Mouse (Mus musculus): ENCODE data around the gene Dhx16. TPM values are rescaled to one million over a fixed set of nuclear protein-coding genes. Genes with fewer than 3 reads are reported as not detected.
"Not testable (repeated sequence)": the region's sequence is repeated elsewhere in the genome, so short reads cannot be mapped to it uniquely, and the experiment has no call there.

Gene Dhx16
- total RNA-seq, 4 experiments from 2014 or later, result 13.5 to 16.8 (median 16.0) TPM

DNA sequence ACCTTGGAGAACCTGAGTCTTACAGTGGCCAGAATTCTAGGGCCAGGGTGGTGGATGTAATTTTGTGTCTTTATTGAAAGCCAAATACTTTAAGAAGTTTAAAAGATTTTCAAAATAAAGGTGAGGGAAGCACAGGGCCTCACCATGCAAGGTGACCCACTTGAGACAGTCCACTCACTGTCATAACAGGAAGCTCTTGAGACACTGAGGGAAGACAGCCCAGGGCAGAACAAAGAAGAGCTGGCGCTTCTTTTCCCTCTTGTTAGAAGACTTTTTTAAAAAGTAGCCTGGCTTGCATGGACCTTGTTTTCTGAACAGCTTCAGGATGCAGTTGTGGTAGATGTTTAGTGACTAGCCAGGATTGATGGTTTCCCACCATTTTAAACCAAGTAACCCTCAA lies 40.8 kb downstream of the Dhx16 start:
- DNase-seq (ENCODE audit: low spot score in 2 of 2), result no peak

DNA sequence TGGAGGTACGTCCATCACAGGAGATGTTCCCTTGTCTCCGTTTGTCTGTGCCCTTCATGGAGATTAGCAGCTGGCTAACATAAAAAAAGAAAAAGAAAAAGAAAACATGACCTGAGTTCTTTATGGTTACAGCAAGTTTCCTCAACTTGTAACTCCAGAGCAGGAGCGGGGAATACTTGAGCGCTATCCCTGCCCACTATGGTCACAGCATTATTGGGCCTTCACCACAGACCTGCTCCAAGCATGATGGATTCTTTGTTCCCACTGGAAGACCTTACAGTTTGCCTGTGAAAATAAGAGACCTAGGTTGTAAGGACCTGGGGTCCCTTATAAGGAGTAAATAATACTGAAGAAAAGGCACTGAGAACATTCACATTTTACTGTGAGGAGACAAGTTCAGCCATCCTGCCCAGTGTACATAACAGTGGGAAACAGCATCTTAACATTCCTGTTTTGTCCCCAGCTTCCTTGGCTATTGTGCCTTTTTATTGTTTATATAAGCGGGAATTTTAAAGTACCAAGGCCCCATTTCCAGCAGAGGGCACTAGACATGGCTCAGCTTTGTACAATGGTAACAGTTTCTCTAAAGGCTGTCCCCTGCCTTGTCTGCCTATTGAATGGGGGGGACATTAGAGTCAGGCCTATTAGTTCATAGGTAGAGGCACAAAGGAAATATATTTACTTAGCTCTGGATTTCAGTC lies 41.4 kb downstream of the Dhx16 start:
- no peak for DNase-seq (ENCODE audit: low spot score in 2 of 2)

DNA sequence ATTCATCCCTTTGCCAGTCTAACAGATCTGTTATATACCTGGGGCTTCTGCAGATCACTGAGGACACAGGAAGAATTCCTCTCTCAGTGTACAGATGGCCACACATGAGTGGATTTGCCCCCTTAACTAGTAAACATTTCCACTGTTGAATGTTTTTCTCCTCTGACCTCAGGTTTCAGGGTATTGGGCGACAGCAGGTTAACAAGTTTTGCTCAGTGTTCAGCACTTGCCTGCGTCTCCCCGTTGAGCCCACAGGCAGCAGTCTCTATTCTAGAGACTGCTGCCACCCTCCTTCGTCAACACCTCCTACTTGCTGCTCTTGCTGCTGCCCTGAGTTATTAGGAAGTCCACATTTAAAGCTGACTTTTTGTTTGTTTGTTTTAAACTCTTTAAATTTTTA lies 42.1 kb downstream of the Dhx16 start:
- DNase-seq (ENCODE audit: low spot score in 2 of 2), result no peak

DNA sequence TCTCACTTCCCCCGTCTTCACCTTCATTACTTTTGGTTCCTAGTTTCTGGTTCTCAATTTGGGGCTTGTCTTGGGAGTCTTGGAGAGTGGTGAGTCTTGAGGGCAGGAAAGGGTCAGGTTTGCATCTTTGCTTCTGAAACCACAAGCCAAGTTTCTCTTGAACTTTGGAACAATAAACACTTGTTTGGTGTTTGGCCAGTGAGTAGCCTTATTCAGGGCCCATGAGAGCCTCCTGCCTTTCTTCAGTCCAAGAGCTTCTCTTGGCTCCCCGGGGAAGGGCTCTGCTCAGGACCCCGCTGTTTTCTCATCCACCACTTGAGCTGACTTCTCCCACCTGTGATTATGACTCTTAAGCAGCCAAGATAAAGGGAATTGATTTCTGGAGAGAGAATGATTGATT lies 42.9 kb downstream of the Dhx16 start:
- DNase-seq (ENCODE audit: low spot score in 2 of 2), result no peak

DNA sequence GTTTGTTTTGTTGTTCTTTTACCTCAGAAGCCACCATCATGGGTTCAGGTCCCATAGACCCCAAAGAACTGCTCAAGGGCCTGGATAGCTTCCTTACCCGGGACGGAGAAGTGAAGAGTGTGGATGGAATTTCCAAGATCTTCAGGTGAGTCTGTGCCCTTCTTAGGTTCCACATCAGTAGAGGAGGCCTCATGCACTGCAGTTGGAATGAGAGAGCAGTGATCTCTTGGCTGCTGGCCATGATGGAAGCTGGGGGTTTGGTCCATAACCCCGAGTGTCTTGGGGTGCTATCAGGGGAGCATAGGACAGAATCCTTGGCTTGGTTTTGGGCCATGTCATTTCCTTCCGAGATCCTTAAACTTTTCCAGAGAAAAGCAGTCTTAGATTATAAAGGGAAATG lies 43.7 kb downstream of the Dhx16 start:
- no peak for DNase-seq (ENCODE audit: low spot score in 2 of 2)

DNA sequence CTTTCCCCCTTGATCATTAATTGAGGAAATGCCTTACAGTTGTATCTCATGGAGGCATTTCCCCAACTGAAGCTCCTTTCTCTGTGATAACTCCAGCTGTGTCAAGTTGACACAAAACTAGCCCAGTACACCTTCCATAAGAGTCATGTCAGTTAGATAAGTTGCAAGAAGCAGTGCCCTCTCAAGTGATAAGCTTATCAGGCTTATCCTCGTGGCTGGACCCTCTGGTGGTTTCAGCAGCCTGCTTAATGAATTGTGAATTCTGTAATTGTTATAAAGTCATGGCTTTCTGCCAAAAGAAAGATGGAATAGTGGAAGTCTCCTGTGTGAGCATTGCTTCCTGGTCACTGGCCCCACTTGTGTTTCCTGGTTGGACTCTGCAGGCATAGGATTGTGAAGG lies 47.9 kb downstream of the Dhx16 start:
- DNase-seq (ENCODE audit: low spot score in 2 of 2), result no peak

DNA sequence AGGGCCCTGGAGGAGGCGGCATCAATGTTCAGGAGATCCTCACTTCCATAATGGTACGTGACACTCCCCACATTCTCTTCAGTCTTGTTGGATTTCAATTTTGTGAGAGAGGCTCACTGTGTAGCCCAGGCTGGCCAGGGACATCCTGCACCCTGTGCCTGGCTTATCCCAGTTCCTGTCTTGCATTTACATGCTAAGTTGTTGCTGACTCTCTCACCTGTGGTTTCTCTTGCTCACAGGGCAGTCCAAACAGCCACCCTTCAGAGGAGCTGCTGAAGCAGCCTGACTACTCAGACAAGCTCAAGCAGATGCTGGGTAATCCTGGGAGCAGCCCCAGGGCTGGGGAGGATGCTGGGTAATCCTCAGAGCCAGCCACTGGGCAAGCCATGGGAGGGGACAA lies 49.9 kb downstream of the Dhx16 start:
- DNase-seq (ENCODE audit: low spot score in 2 of 2), result no peak

DNA sequence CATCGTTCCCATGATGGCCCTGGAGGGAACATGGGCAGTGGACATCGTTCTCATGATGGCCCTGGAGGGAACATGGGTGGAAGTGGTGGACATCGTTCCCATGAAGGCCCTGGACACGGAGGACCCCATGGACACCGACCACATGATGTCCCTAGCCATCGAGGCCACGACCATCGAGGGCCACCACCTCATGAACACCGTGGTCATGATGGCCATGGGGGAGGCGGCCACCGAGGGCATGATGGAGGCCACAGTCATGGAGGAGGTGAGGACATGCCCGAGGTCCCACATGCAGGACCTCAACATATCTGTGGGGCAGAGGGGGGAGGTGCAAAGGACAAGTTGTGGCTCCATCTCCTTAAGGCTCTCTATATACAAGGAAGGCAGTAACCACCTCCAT lies 51.0 kb downstream of the Dhx16 start:
- no peak for DNase-seq (ENCODE audit: low spot score in 2 of 2)

DNA sequence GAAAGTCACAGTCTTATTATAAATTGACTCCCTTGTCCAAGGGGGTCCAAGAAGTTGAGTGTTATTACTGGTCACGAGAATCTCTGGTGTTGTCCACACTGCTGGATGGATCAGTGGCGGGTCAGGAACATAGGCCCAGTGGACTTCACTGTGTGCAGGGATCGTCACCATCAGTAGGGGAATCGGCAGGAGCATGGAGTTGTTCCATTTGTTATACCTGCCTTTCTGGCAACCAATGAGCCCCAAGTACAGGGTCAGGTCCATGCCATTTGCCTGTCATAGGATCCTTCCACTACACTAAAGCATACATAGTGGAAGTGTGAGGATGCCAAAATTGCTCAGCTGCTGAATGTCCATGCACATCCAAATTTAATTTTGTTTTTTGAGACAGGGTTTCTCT lies 53.0 kb downstream of the Dhx16 start:
- DNase-seq (ENCODE audit: low spot score in 2 of 2), result no peak

DNA sequence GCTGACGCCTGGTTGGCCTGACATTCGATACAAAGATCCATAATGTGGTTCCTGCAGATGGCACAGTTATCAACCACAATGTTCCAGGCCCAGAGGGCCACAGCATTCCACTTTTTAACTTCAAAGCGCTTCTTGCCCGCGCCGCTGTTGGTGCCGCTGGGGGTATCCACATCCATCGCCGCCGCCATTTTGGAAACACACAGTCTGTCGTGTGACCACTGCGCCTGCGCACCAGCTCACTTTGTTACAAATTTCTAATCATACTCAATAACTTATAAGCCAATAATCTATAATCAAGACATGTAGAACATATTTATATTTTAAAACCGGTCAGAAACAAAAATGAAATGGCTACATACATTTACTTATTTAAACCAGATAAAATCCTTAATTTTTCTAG lies 56.1 kb downstream of the Dhx16 start:
- DNase-seq (ENCODE audit: low spot score in 2 of 2), result not testable (repeated sequence)

DNA sequence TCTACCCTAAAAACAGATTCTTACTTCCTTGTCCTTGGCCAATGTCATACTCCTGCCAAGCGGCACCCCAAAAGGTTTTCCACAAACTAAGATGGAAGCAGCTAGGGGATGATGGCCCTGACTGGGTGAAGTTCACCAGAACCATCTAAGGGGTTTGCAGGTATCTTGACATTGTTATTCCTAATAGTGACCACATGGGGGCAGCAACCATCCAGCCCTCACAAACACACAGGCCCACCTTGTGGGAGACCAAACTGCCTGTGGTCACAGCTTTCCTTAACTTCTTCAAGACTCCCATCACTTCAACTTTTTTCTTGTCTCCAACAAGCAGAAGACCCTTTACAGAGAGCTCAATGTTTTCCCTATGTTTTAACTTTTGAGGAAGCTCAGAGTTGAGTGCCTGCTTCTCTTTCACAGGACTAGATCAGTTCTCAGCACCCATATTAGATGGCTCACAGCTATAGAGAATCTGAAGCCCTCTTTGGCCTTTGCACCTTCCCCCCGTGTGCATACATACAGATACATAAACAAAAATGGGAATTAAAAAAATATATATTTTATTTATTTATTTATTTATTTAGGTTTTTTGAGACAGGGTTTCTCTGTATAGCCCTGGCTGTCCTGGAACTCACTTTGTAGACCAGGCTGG lies 58.2 kb downstream of the Dhx16 start:
- DNase-seq (ENCODE audit: low spot score in 2 of 2), result no peak

DNA sequence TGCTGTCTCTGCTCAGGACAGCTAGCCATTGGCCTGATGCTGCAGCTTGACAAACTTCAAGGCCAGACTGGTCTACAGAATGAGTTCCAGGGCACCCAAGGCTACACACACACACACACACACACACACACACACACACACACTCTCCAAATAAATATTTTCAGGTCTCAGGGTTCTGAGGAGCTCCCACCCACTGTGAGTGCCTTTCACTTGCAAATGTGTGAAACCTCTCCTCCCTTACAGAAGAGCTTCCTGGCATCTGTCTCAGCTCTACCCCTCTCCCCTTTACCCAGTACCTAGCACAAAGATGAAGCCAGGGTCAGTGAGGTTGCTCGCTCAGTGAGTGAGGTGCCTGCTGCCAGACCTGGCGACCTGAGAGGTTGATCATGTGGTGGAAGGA lies 59.5 kb downstream of the Dhx16 start:
- no peak for DNase-seq (ENCODE audit: low spot score in 2 of 2)

DNA sequence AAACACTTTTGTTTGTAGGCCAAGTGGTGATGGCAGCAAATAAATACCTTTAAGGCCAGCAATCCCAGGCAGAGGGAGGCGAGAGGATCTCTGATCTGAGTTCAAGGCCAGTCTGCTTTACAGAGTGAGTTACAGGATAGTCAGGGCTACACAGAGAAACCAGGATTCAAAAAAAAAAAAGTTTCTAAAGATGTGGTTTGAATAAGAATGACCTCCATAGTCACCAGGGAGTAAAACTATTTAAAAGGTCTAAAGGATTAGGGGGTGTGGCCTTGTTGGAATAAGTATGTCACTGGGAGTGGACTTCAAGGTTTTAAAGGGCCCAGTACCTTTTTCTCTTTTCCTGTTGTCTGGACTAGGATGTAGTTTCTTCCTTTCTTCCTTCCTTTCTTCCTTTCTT lies 60.3 kb downstream of the Dhx16 start:
- no peak for DNase-seq (ENCODE audit: low spot score in 2 of 2)

Small RNA genes lying within 50 kb of the gene (microRNA-seq; reads per million reads assigned to microRNA genes)
- gene Gm28033 (not detected), gene Mir1894 (not detected)

Other genes with a start within 250 kb of the Dhx16 start
- gene Mucl3, start 236.1 kb upstream of the Dhx16 start, total RNA-seq (2022), result not detected
- 10 to 100 TPM in 2 of 4 experiments, 1 to 10 TPM in 2; 9.0 to 15.4 (median 10.3) TPM for gene Vars2, start 212.2 kb upstream of the Dhx16 start, total RNA-seq (2022)
- 10 to 100 TPM; 16.0 to 21.6 (median 17.9) TPM for gene Gtf2h4, start 206.1 kb upstream of the Dhx16 start, total RNA-seq (2022)
- 10 to 100 TPM; 13.7 to 20.0 (median 15.9) TPM for gene Ddr1, start 175.2 kb upstream of the Dhx16 start, total RNA-seq (2022)
- gene Ier3, start 58.1 kb upstream of the Dhx16 start, total RNA-seq (2022), result 1 to 10 TPM; 5.6 to 7.8 (median 6.6) TPM
- gene Flot1, start 56.6 kb upstream of the Dhx16 start, total RNA-seq (2022), result 10 to 100 TPM; 52.6 to 67.2 (median 55.9) TPM
- 10 to 100 TPM; 26.7 to 34.5 (median 28.3) TPM for gene Tubb5, start 41.5 kb upstream of the Dhx16 start, total RNA-seq (2022)
- 1 to 10 TPM; 3.2 to 5.0 (median 4.0) TPM for gene Mdc1, start 38.3 kb upstream of the Dhx16 start, total RNA-seq (2022)
- 1 to 10 TPM in 2 of 4 experiments, under 1 TPM in 2; 0.52 to 2.6 (median 1.4) TPM for gene Nrm, start 18.5 kb upstream of the Dhx16 start, total RNA-seq (2022)
- 1 to 10 TPM; 2.4 to 4.7 (median 3.3) TPM for gene Ppp1r18, start 14.2 kb upstream of the Dhx16 start, total RNA-seq (2022)
- gene 2310061I04Rik, start 17.6 kb downstream of the Dhx16 start, total RNA-seq (2022), result 10 to 100 TPM; 52.7 to 68.7 (median 62.6) TPM
- gene Atat1, start 30.3 kb downstream of the Dhx16 start, total RNA-seq (2022), result 1 to 10 TPM; 2.9 to 4.4 (median 3.6) TPM
- 10 to 100 TPM; 57.4 to 60.4 (median 58.1) TPM for gene Mrps18b, start 36.6 kb downstream of the Dhx16 start, total RNA-seq (2022)
- gene Ppp1r10, start 36.6 kb downstream of the Dhx16 start, total RNA-seq (2022), result 10 to 100 TPM; 13.0 to 30.1 (median 14.3) TPM
- gene Abcf1, start 89.9 kb downstream of the Dhx16 start, total RNA-seq (2022), result 10 to 100 TPM; 74.2 to 79.3 (median 78.7) TPM
- 10 to 100 TPM; 24.1 to 31.8 (median 29.1) TPM for gene Gnl1, start 100.0 kb downstream of the Dhx16 start, total RNA-seq (2022)
- 1 to 10 TPM; 1.5 to 2.5 (median 1.9) TPM for gene Prr3, start 100.4 kb downstream of the Dhx16 start, total RNA-seq (2022)
- 1 to 10 TPM in 1 of 4 experiments, under 1 TPM in 3; 0.82 to 1.6 (median 0.93) TPM for gene H2-T24, start 140.7 kb downstream of the Dhx16 start, total RNA-seq (2022)
- gene H2-T23, start 153.0 kb downstream of the Dhx16 start, total RNA-seq (2022), result 1 to 10 TPM; 5.6 to 9.3 (median 7.1) TPM
- 10 to 100 TPM; 11.7 to 14.0 (median 13.0) TPM for gene H2-T22, start 162.9 kb downstream of the Dhx16 start, total RNA-seq (2022)
- not detected for gene Gm6034, start 163.1 kb downstream of the Dhx16 start, total RNA-seq (2022)
- gene Gm11127, start 178.6 kb downstream of the Dhx16 start, total RNA-seq (2022), result 1 to 10 TPM; 1.8 to 2.7 (median 2.2) TPM
- under 1 TPM in 1 of 4 experiments, not detected in 3; 0.29 TPM for gene Gm19684, start 241.9 kb downstream of the Dhx16 start, total RNA-seq (2022)
- gene Gm7030, start 249.6 kb downstream of the Dhx16 start, total RNA-seq (2022), result not detected

Data from gastrocnemius, adult 8-10 months (tissue).